Mouse (Mus musculus) forebrain, embryonic 14.5 days (tissue): ENCODE results near the gene Armh2. TPM values are rescaled to one million over a fixed set of nuclear protein-coding genes. Genes with fewer than 3 reads are reported as not detected.
A peak's percentile ranks its signal among the peaks of the same experiment; 100 is the strongest.
"Not testable (repeated sequence)": the region's sequence is repeated elsewhere in the genome, so short reads cannot be mapped to it uniquely, and the experiment has no call there.

Source experiments
- ATAC-seq: fragments of 200-750 bp; cut with Nextera tagmentation; 2 replicates; pipeline ENCODE4 v1.8.0; 2017; ENCODE audit warnings: mild to moderate bottlenecking, moderate library complexity
- DNase-seq: peaks from one replicate; pipeline ENCODE4 v3.0.0-alpha.2; 2015; ENCODE audit warnings: low spot score
- H3K27ac ChIP-seq: fragments of 300-500 bp; sonication (generic); 2 replicates; pipeline ENCODE4 v1.5.1; 2014; ENCODE audit warnings: low read depth, mild to moderate bottlenecking, control low read depth, low read length, moderate library complexity
- H3K27me3 ChIP-seq: fragments of 300-500 bp; sonication (generic); replicated peaks from 2 replicates; pipeline ENCODE4 v1.6.1; 2014; ENCODE audit warnings: low read length, control low read depth, mixed read lengths; ENCODE audit not compliant: control insufficient read depth, insufficient read depth
- H3K36me3 ChIP-seq: fragments of 300-500 bp; sonication (generic); 2 replicates; pipeline ENCODE4 v1.6.1; 2014; ENCODE audit warnings: low read length, control low read depth; ENCODE audit not compliant: control insufficient read depth, insufficient read depth
- H3K4me1 ChIP-seq: fragments of 300-500 bp; sonication (generic); 2 replicates; pipeline ENCODE4 v1.6.1; 2014; ENCODE audit warnings: antibody characterized with exemption, low read length, control low read depth; ENCODE audit not compliant: control insufficient read depth, insufficient read depth
- H3K4me2 ChIP-seq: fragments of 300-500 bp; sonication (generic); 2 replicates; pipeline ENCODE4 v1.6.1; 2014; ENCODE audit warnings: mild to moderate bottlenecking, control low read depth, low read length
- H3K4me3 ChIP-seq: fragments of 300-500 bp; sonication (generic); 2 replicates; pipeline ENCODE4 v1.5.1; 2014; ENCODE audit warnings: low read depth, low read length, control low read depth
- H3K9ac ChIP-seq: fragments of 300-500 bp; sonication (generic); 2 replicates; pipeline ENCODE4 v1.6.1; 2014; ENCODE audit warnings: mild to moderate bottlenecking, low read length, control low read depth, moderate library complexity
- H3K9me3 ChIP-seq: fragments of 300-500 bp; sonication (generic); replicated peaks from 2 replicates; pipeline ENCODE4 v1.6.1; 2016; ENCODE audit warnings: low read length, control low read depth, mixed read lengths; ENCODE audit not compliant: control insufficient read depth
- WGBS: fragments of 180-500 bp; shearing (Covaris S2); extraction: QIAGEN DNeasy Blood & Tissue Kit; methylation state at CpG from one replicate; pipeline ENCODE4 v1.1.7; 2014; 5-methylcytosine and 5-hydroxymethylcytosine counted together
- polyA plus RNA-seq: library from polyadenylated mRNA; unstranded; fragments of >200 nt; fragmentation: Nextera tagmentation; extraction: Ambion mirVana; gene quantifications from 2 replicates; pipeline ENCODE4 v1.2.1, GENCODE M21; 2014

The Armh2 gene
- polyA plus RNA-seq, 1 experiment from 2014 or later = not detected

- H3K27ac ChIP-seq = peak within 1 kb of the TSS; percentile 87
- no peaks in the 10 kb centered on the region for H3K27me3 ChIP-seq
- H3K4me2 ChIP-seq = peak within 1 kb of the TSS; percentile 55
- ATAC-seq = peak; percentile 98
- no peaks in the 10 kb centered on the region for H3K9me3 ChIP-seq
- H3K4me1 ChIP-seq = peaks cover 7% of the 10 kb centered on the region
- H3K9ac ChIP-seq = peak within 1 kb of the TSS; percentile 76
- peak; percentile 94 for DNase-seq
- H3K4me3 ChIP-seq = peak within 1 kb of the TSS; percentile 93
- WGBS = under 1% methylated on average over 79 of the region's 79 CpGs
- H3K36me3 ChIP-seq = peaks cover 4% of the 10 kb centered on the region
Measured at GRCm38 (mm10) chr13:24761403-24762227, 20.6 kb downstream of the Armh2 start, which contains the start of gene Gmnn. Gmnn (minus strand) TSS chr13:24761923.

- H3K27me3 ChIP-seq = no peaks in the 10 kb centered on the region
- 39% methylated on average over 4 of the region's 4 CpGs for WGBS
- H3K36me3 ChIP-seq = no peaks in the 10 kb centered on the region; the same call in none of the 2 replicates
- peaks cover 7% of the 10 kb centered on the region for H3K4me1 ChIP-seq
- peak overlapping the region; percentile 76; the same call in 1 of the 2 replicates for H3K9ac ChIP-seq
- DNase-seq (no peak), ATAC-seq (no peak)
- H3K9me3 ChIP-seq = no peaks in the 10 kb centered on the region
- H3K27ac ChIP-seq = no peak overlapping the region
- peak overlapping the region; percentile 93 for H3K4me3 ChIP-seq
- H3K4me2 ChIP-seq = peak overlapping the region; percentile 55
Measured at GRCm38 (mm10) chr13:24762254-24762653, 21.2 kb downstream of the Armh2 start.

GRCm38 (mm10) chr13:24767809-24768208 lies 26.8 kb downstream of the Armh2 start:
- H3K4me1 ChIP-seq, H3K4me2 ChIP-seq, DNase-seq, H3K27me3 ChIP-seq, H3K9me3 ChIP-seq, H3K9ac ChIP-seq, ATAC-seq, H3K27ac ChIP-seq, H3K4me3 ChIP-seq, H3K36me3 ChIP-seq: not testable (repeated sequence)
- 83% methylated on average over 4 of the region's 4 CpGs for WGBS

GRCm38 (mm10) chr13:24771482-24771881 lies 30.4 kb downstream of the Armh2 start:
- H3K27me3 ChIP-seq, H3K36me3 ChIP-seq, H3K27ac ChIP-seq, H3K4me2 ChIP-seq, DNase-seq, H3K4me1 ChIP-seq, ATAC-seq, H3K9ac ChIP-seq, H3K4me3 ChIP-seq, H3K9me3 ChIP-seq: not testable (repeated sequence)
- WGBS = 89% methylated on average over 10 of the region's 10 CpGs

GRCm38 (mm10) chr13:24776146-24776844 lies 35.3 kb downstream of the Armh2 start:
- H3K4me2 ChIP-seq = no peak overlapping the region
- H3K9ac ChIP-seq = no peak overlapping the region
- no peaks in the 10 kb centered on the region for H3K36me3 ChIP-seq
- H3K4me3 ChIP-seq = no peak overlapping the region
- no peak overlapping the region for H3K27ac ChIP-seq
- H3K27me3 ChIP-seq = no peaks in the 10 kb centered on the region
- H3K9me3 ChIP-seq = no peaks in the 10 kb centered on the region
- no peaks in the 10 kb centered on the region for H3K4me1 ChIP-seq
- WGBS = 51% methylated on average over 7 of the region's 7 CpGs
- ATAC-seq (peak; percentile 60), DNase-seq (peak; percentile 83)

GRCm38 (mm10) chr13:24778026-24778425 lies 37.0 kb downstream of the Armh2 start:
- Histone ChIP-seq H3K9me3 (no peaks in the 10 kb centered on the region), H3K4me2 (no peak overlapping the region), H3K4me3 (no peak overlapping the region), H3K27ac (no peak overlapping the region), H3K9ac (no peak overlapping the region), H3K27me3 (no peaks in the 10 kb centered on the region), H3K4me1 (no peaks in the 10 kb centered on the region), H3K36me3 (no peaks in the 10 kb centered on the region)
- DNase-seq (no peak), ATAC-seq (no peak)
- WGBS = 83% methylated on average over 2 of the region's 2 CpGs

- DNase-seq (no peak), ATAC-seq (no peak)
- Histone ChIP-seq H3K27me3 (no peaks in the 10 kb centered on the region), H3K9me3 (no peaks in the 10 kb centered on the region), H3K36me3 (no peaks in the 10 kb centered on the region), H3K4me1 (no peaks in the 10 kb centered on the region), H3K27ac (no peak overlapping the region), H3K9ac (no peak overlapping the region), H3K4me2 (no peak overlapping the region), H3K4me3 (no peak overlapping the region)
- 88% methylated on average over 8 of the region's 8 CpGs for WGBS
Measured at GRCm38 (mm10) chr13:24778706-24779380, 37.8 kb downstream of the Armh2 start.

GRCm38 (mm10) chr13:24781916-24782315 lies 40.9 kb downstream of the Armh2 start:
- Histone ChIP-seq H3K27ac (no peak overlapping the region), H3K4me3 (no peak overlapping the region), H3K36me3 (no peaks in the 10 kb centered on the region), H3K4me2 (no peak overlapping the region), H3K9ac (no peak overlapping the region), H3K4me1 (no peaks in the 10 kb centered on the region), H3K27me3 (no peaks in the 10 kb centered on the region), H3K9me3 (no peaks in the 10 kb centered on the region)
- DNase-seq (peak; percentile 49), ATAC-seq (no peak)
- WGBS = 54% methylated on average over 5 of the region's 5 CpGs
